Mouse (Mus musculus): Measurements from ENCODE around the gene Hmg20a.

The Hmg20a gene

GRCm38 (mm10) chr9:56451570-56451969 lies 33.2 kb downstream of the Hmg20a start:
- no peak for DNase-seq

- no peak for DNase-seq
Observed at GRCm38 (mm10) chr9:56453038-56453815, 34.8 kb downstream of the Hmg20a start.

GRCm38 (mm10) chr9:56456426-56456825 lies 38.0 kb downstream of the Hmg20a start:
- no peak for DNase-seq

GRCm38 (mm10) chr9:56460987-56461386 lies 42.6 kb downstream of the Hmg20a start:
- DNase-seq = no peak

GRCm38 (mm10) chr9:56462606-56463005 lies 44.2 kb downstream of the Hmg20a start:
- DNase-seq = no peak

GRCm38 (mm10) chr9:56463046-56463445 lies 44.6 kb downstream of the Hmg20a start:
- no peak for DNase-seq

GRCm38 (mm10) chr9:56463686-56464515 lies 45.5 kb downstream of the Hmg20a start:
- peak; percentile 40 for DNase-seq

- DNase-seq = peak; percentile 55
Observed at GRCm38 (mm10) chr9:56464863-56465654, 46.6 kb downstream of the Hmg20a start.

- DNase-seq = no peak
Observed at GRCm38 (mm10) chr9:56466251-56466650, 47.8 kb downstream of the Hmg20a start.

GRCm38 (mm10) chr9:56469656-56470055 lies 51.2 kb downstream of the Hmg20a start:
- DNase-seq = peak; percentile 14

GRCm38 (mm10) chr9:56470291-56470690 lies 51.9 kb downstream of the Hmg20a start:
- DNase-seq = no peak

GRCm38 (mm10) chr9:56478975-56479647 lies 60.7 kb downstream of the Hmg20a start:
- no peak for DNase-seq

GRCm38 (mm10) chr9:56482623-56483022 lies 64.2 kb downstream of the Hmg20a start:
- DNase-seq = no peak

GRCm38 (mm10) chr9:56485423-56485822 lies 67.0 kb downstream of the Hmg20a start:
- DNase-seq = no peak

GRCm38 (mm10) chr9:56486158-56486557 lies 67.7 kb downstream of the Hmg20a start:
- DNase-seq = no peak

GRCm38 (mm10) chr9:56487651-56488050 lies 69.2 kb downstream of the Hmg20a start:
- no peak for DNase-seq

- DNase-seq = no peak
Observed at GRCm38 (mm10) chr9:56492391-56492790, 74.0 kb downstream of the Hmg20a start.

- DNase-seq = no peak
Observed at GRCm38 (mm10) chr9:56492916-56493315, 74.5 kb downstream of the Hmg20a start.

GRCm38 (mm10) chr9:56495088-56495487 lies 76.7 kb downstream of the Hmg20a start:
- no peak for DNase-seq

GRCm38 (mm10) chr9:56495795-56496232 lies 77.4 kb downstream of the Hmg20a start:
- no peak for DNase-seq

GRCm38 (mm10) chr9:56496567-56496966 lies 78.2 kb downstream of the Hmg20a start:
- DNase-seq = no peak

GRCm38 (mm10) chr9:56497181-56497864 lies 78.9 kb downstream of the Hmg20a start:
- peak; percentile 69 for DNase-seq

Measured in lung, postnatal 14 days (tissue).